Mouse (Mus musculus) midbrain, embryonic 14.5 days (tissue): ENCODE measurements around the gene 4930432K21Rik. TPM values are rescaled to one million over a fixed set of nuclear protein-coding genes. Genes with fewer than 3 reads are reported as not detected.

ENCODE experiments used
- ATAC-seq: fragments of 200-750 bp; cut with Nextera tagmentation; 2 replicates; pipeline ENCODE4 v1.8.0; 2017; ENCODE audit warnings: moderate number of reproducible peaks, moderate library complexity; ENCODE audit not compliant: low FRiP score, low TSS enrichment
- DNase-seq: peaks from one replicate; pipeline ENCODE4 v3.0.0-alpha.2; 2015
- H3K27ac ChIP-seq: fragments of 300-500 bp; sonication (generic); replicated peaks from 2 replicates; pipeline ENCODE4 v1.5.1; 2014; ENCODE audit warnings: mild to moderate bottlenecking, low read depth, low read length, moderate library complexity
- H3K27me3 ChIP-seq: fragments of 300-500 bp; sonication (generic); 2 replicates; pipeline ENCODE4 v1.6.1; 2014; ENCODE audit warnings: low read length, control low read depth, mixed read lengths; ENCODE audit not compliant: control insufficient read depth, insufficient read depth
- H3K36me3 ChIP-seq: fragments of 300-500 bp; sonication (generic); 2 replicates; pipeline ENCODE4 v1.6.1; 2014; ENCODE audit warnings: low read length, control low read depth; ENCODE audit not compliant: control insufficient read depth, insufficient read depth
- H3K4me1 ChIP-seq: fragments of 300-500 bp; sonication (generic); 2 replicates; pipeline ENCODE4 v1.6.1; 2014; ENCODE audit warnings: mild to moderate bottlenecking, antibody characterized with exemption, low read length, control low read depth; ENCODE audit not compliant: control insufficient read depth, insufficient read depth
- H3K4me2 ChIP-seq: fragments of 300-500 bp; sonication (generic); 2 replicates; pipeline ENCODE4 v1.6.1; 2014; ENCODE audit warnings: mild to moderate bottlenecking, low read length, moderate library complexity
- H3K4me3 ChIP-seq: fragments of 300-500 bp; sonication (generic); replicated peaks from 2 replicates; pipeline ENCODE4 v1.5.1; 2014; ENCODE audit warnings: low read depth, low read length
- H3K9ac ChIP-seq: fragments of 300-500 bp; sonication (generic); replicated peaks from 2 replicates; pipeline ENCODE4 v1.6.1; 2014; ENCODE audit warnings: mild to moderate bottlenecking, low read length, moderate library complexity
- H3K9me3 ChIP-seq: fragments of 300-500 bp; sonication (generic); 2 replicates; pipeline ENCODE4 v1.6.1; 2016; ENCODE audit warnings: low read length, control low read depth, mixed read lengths; ENCODE audit not compliant: control insufficient read depth
- WGBS: fragments of 180-500 bp; shearing (Covaris S2); extraction: QIAGEN DNeasy Blood & Tissue Kit; methylation state at CpG from one replicate; pipeline ENCODE4 v1.1.7; 2014; 5-methylcytosine and 5-hydroxymethylcytosine counted together
- polyA plus RNA-seq: library from polyadenylated mRNA; unstranded; fragments of >200 nt; fragmentation: Nextera tagmentation; extraction: Ambion mirVana; gene quantifications from 2 replicates; pipeline ENCODE4 v1.2.1, GENCODE M21; 2014

The 4930432K21Rik gene
- polyA plus RNA-seq, 1 experiment from 2014 or later = 1.9 TPM

DNA sequence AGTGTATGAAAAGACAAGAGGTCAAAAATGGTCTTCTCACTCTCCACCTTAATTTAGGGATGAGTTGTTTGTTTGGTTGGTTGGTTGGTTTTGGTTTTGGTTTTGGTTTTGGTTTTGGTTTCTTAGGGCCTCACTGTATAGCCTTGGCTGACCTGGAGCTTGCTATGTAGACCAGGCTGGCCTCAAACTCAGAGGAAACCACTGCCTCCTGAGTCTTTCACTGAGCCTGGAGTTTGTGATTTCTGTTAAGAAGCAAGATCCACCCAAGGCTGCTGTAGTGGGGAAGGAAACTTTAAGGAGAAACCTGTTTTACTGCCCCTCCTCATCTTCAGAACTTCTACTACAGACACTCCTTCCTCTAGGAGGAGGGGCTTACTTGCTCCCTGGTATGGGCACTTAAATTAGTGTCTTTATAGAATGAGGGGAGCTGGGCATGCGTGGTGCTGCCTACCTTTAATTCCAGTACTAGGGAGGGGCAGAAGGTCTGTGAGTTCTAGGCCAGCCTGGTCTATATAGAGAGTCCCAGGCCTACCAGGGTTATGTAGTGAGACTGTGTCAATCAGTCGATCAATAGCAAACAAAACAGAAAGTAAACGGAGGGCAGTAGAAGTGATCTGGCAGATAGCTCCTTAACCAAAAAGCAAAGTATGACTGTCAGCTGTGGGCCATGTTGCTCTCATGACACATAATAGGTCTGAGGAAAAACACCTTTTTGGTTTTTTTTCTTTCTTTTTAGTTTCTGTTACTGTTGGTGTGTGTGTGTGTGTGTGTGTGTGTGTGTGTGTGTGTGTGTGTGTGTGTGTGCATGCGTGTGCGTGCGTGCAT lies 41.4 kb upstream of the 4930432K21Rik start:
- no peaks in the 10 kb centered on the region for H3K9me3 ChIP-seq
- no peak overlapping the region for H3K4me3 ChIP-seq
- no peak for DNase-seq
- H3K4me2 ChIP-seq = no peak overlapping the region
- no peak overlapping the region for H3K27ac ChIP-seq
- no peak overlapping the region for H3K9ac ChIP-seq
- H3K27me3 ChIP-seq = no peaks in the 10 kb centered on the region
- peaks cover 13% of the 10 kb centered on the region for H3K36me3 ChIP-seq
- ATAC-seq = no peak
- H3K4me1 ChIP-seq = peaks cover 28% of the 10 kb centered on the region
- 96% methylated on average over 6 of the region's 6 CpGs for WGBS

DNA sequence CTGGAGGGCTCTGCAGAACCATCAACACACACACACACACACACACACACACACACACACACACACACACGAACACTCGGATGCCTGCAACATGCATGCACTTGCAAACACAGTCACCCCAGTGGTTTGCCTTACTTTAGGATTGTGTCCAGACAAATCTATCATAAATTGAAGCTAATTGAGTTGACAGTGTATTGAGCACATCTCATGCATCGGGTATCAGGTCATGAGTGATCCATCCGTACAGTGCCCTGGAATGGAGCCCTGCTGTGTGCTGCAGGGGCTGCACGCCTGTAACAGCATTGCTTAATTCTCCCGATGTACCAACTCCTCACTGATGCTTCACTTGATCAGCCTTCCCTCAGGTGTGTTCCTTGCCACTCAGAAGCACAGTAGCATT lies 32.2 kb upstream of the 4930432K21Rik start:
- Histone ChIP-seq H3K27me3 (no peaks in the 10 kb centered on the region), H3K9me3 (no peaks in the 10 kb centered on the region), H3K9ac (no peak overlapping the region), H3K4me3 (no peak overlapping the region), H3K27ac (no peak overlapping the region), H3K36me3 (no peaks in the 10 kb centered on the region), H3K4me1 (no peaks in the 10 kb centered on the region), H3K4me2 (no peak overlapping the region)
- 80% methylated on average over 6 of the region's 6 CpGs for WGBS
- DNase-seq (no peak), ATAC-seq (no peak)

DNA sequence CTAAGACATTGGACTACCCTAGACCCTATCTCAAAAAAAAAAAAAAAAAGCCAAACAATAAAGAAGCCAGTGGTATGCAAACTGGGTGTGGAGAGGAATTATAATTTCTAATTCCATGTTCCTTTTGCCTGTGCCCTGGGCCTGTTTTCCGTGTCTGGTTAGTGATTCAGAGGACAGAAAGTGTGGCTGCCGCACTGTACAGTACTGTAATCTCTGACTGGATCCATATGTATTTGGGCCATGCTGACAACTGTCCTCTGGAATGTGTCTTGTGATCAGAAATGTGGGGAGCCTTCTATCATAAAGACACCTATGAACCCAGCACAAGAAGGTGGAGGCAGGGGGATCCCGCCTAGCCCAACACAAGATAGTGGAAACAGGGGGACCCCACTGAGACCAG lies 25.7 kb upstream of the 4930432K21Rik start:
- H3K27me3 ChIP-seq = no peaks in the 10 kb centered on the region
- DNase-seq (no peak), ATAC-seq (no peak)
- H3K4me1 ChIP-seq = no peaks in the 10 kb centered on the region
- WGBS = 86% methylated on average over 3 of the region's 3 CpGs
- no peaks in the 10 kb centered on the region for H3K9me3 ChIP-seq
- H3K4me2 ChIP-seq = no peak overlapping the region
- H3K27ac ChIP-seq = no peak overlapping the region
- no peak overlapping the region for H3K9ac ChIP-seq
- H3K4me3 ChIP-seq = no peak overlapping the region
- H3K36me3 ChIP-seq = no peaks in the 10 kb centered on the region

DNA sequence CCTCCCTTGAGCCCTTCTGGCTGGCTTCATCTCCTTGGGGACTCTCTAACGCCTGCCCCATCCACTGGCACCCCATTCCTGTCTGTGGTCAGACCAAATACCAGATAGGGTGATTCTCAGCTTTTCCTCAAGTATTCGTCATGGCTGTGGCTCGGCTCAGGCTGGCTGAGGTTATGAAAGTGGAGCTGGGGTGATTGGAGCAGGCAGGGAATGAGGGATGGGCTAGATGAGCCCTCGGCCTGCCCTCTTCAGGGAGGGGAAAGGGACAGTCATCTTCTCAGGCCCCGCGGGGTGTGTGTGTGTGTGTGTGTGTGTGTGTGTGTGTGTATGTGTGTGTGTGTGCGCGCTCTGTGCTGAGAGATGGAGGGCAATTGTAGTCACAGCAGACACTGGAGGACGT lies 22.2 kb upstream of the 4930432K21Rik start, which contains the start of gene Podnl1:
Podnl1 (plus strand) TSS at position 334 of the 400 bp plus-strand sequence.
- Histone ChIP-seq H3K27me3 (no peaks in the 10 kb centered on the region), H3K4me3 (no peak within 1 kb of the TSS), H3K27ac (0 out of 2 replicates have a peak within 1 kb of the TSS, but pooled peaks have one; percentile 20), H3K36me3 (no peaks in the 10 kb centered on the region), H3K4me2 (no peak within 1 kb of the TSS), H3K4me1 (no peaks in the 10 kb centered on the region), H3K9ac (no peak within 1 kb of the TSS), H3K9me3 (no peaks in the 10 kb centered on the region)
- ATAC-seq (peak; percentile 34; the same call in 1 of the 2 replicates), DNase-seq (no peak)
- 57% methylated on average over 9 of the region's 9 CpGs for WGBS

DNA sequence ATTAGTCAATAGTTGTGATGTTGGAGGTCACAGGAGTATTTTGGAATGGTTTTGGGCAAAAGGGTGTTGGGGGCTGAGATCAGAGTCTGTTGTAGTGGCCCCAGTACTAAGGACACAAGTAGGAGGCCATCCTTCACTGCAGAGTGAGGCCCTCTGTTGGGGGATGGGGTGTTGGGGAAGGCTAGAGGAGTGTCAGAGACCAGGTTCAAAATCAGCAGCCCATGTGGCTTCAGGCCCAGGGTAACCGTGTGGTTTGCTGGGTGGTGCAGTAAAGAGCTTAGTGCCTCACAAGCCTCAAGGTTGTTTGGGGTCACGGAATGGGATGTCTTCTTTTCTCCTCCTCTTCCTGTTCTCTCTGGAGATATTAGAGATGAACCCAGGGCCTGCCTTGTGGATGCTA lies 21.1 kb upstream of the 4930432K21Rik start:
- H3K9me3 ChIP-seq = no peaks in the 10 kb centered on the region
- DNase-seq (no peak), ATAC-seq (no peak)
- peaks cover 4% of the 10 kb centered on the region; the same call in 1 of the 2 replicates for H3K36me3 ChIP-seq
- H3K9ac ChIP-seq = no peak overlapping the region
- H3K4me2 ChIP-seq = no peak overlapping the region
- H3K4me3 ChIP-seq = no peak overlapping the region
- no peaks in the 10 kb centered on the region for H3K27me3 ChIP-seq
- no peak overlapping the region for H3K27ac ChIP-seq
- WGBS = 77% methylated on average over 2 of the region's 2 CpGs
- no peaks in the 10 kb centered on the region for H3K4me1 ChIP-seq

DNA sequence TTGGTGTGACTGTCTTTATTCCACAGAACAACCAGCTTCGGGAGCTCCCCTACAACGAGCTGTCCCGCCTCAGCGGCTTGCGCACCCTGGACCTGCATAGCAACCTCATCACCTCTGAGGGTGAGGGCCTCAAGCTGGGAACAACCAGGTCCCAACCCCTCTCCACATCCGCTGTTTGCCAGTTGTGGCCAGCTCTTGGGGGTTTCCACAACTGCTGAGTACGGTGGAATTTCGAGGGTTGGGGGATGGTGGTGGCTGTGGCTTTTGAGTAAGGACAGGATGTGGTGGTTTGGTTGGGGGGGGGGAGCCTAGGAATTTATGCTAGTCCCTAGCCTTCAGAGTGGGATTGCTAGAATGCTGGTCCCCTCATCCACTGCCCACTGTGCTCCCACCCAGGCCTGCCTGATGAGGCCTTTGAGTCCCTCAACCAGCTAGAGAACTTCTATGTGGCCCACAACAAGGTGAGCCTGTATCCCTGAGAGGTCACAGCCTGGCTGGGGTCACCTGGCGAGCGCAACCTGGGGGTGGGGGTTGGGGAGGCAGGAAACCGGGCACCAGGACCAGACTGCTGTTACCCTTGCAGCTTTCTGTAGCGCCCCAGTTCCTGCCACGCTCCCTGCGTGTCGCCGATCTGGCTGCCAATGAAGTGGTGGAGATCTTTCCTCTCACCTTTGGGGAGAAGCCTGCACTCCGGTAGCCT lies 20.5 kb upstream of the 4930432K21Rik start:
- H3K4me3 ChIP-seq = no peak overlapping the region

DNA sequence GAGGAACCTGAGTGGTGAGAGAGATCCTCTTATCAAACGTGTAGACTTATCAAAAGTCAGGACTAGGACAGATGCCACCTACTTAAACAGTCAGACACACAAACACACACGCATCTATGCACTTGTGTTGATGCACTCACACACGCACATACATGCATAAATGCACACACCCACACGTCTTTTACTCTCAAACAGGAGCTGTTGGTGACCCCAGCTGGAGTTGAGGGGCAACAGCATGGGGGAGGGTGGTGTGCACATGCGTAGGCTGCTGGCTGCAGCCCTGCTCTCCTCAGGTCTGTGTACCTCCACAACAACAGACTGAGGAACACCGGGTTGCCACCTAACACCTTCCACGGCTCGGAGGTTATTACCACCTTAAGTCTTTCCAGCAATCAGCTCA lies 19.5 kb upstream of the 4930432K21Rik start:
- Histone ChIP-seq H3K4me2 (no peak overlapping the region), H3K36me3 (peaks cover 19% of the 10 kb centered on the region), H3K4me1 (no peaks in the 10 kb centered on the region), H3K27me3 (no peaks in the 10 kb centered on the region), H3K4me3 (no peak overlapping the region), H3K9me3 (no peaks in the 10 kb centered on the region), H3K9ac (no peak overlapping the region), H3K27ac (no peak overlapping the region)
- ATAC-seq (no peak), DNase-seq (peak; percentile 26)
- 72% methylated on average over 8 of the region's 8 CpGs for WGBS

More for the DNA sequence above, 20.5 kb upstream of the 4930432K21Rik start:
- Histone ChIP-seq H3K9ac (no peak overlapping the region), H3K4me1 (no peaks in the 10 kb centered on the region), H3K27ac (no peak overlapping the region), H3K9me3 (no peaks in the 10 kb centered on the region), H3K27me3 (no peaks in the 10 kb centered on the region), H3K4me2 (no peak overlapping the region), H3K36me3 (peaks cover 10% of the 10 kb centered on the region)
- DNase-seq (no peak), ATAC-seq (no peak)
- WGBS = 79% methylated on average over 17 of the region's 17 CpGs

DNA sequence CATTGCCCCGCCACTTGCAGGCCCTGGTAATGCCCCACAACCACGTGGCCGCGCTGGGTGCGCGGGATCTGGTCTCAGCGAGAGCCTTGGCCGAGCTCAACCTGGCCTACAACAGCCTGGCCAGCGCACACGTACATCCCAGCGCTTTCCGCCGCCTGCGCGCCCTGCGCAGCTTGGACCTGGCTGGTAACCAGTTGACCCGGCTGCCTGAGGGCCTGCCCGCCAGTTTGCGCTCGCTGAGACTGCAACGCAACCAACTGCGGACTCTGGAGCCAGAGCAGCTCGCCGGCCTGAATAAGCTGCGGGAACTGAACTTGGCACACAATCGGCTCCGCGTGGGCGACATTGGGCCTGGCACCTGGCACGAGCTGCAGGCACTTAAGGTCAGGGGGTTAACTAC lies 17.0 kb upstream of the 4930432K21Rik start:
- Histone ChIP-seq H3K36me3 (peaks cover 45% of the 10 kb centered on the region), H3K27me3 (no peaks in the 10 kb centered on the region), H3K27ac (no peak overlapping the region), H3K4me3 (no peak overlapping the region), H3K9ac (no peak overlapping the region), H3K9me3 (no peaks in the 10 kb centered on the region), H3K4me1 (no peaks in the 10 kb centered on the region), H3K4me2 (no peak overlapping the region)
- DNase-seq = peak; percentile 23
- WGBS = 46% methylated on average over 30 of the region's 30 CpGs
- no peak for ATAC-seq
